Mouse (Mus musculus) MEL (cell line): Measurements from ENCODE around the gene Hoxc10.

Experiments
- CTCF ChIP-seq, 3 experiments: IDR thresholded peaks in 2 of 3; conservative IDR thresholded peaks in 1 of 3; 2 replicates each; pipeline ENCODE4 v1.5.1; 2011 to 2012; ENCODE audit warnings: low read length in 3 of 3, low read depth in 2 of 3, mild to moderate bottlenecking in 2 of 3, improper control_type of control experiment in 1 of 3, inconsistent platforms in 1 of 3, mixed read lengths in 1 of 3, moderate library complexity in 1 of 3; ENCODE audit not compliant: control insufficient read depth in 1 of 3, insufficient read depth in 1 of 3, poor library complexity in 1 of 3, severe bottlenecking in 1 of 3
- EP300 ChIP-seq, 2 experiments: IDR thresholded peaks; 2 replicates each; pipeline ENCODE4 v1.6.1; 2011; ENCODE audit warnings: improper control_type of control experiment in 2 of 2, low read length in 2 of 2, low read depth in 1 of 2, mild to moderate bottlenecking in 1 of 2
- KAT2A ChIP-seq: conservative IDR thresholded peaks from 2 replicates; pipeline ENCODE4 v1.6.1; 2012; ENCODE audit warnings: low read depth, low read length, improper control_type of control experiment, inconsistent platforms
- NELFE ChIP-seq: IDR thresholded peaks from 2 replicates; pipeline ENCODE4 v1.6.1; 2011; ENCODE audit warnings: low read depth, low read length, improper control_type of control experiment
- POLR2A ChIP-seq, 2 experiments: IDR thresholded peaks; 2 replicates each; pipeline ENCODE4 v1.6.1; 2011 to 2012; ENCODE audit warnings: low read length in 2 of 2, mild to moderate bottlenecking in 2 of 2, control low read depth in 1 of 2, improper control_type of control experiment in 1 of 2, low read depth in 1 of 2, moderate library complexity in 1 of 2; ENCODE audit not compliant: control insufficient read depth in 1 of 2, insufficient read depth in 1 of 2, poor library complexity in 1 of 2
- RCOR1 ChIP-seq: IDR thresholded peaks from 2 replicates; pipeline ENCODE4 v1.6.1; 2012; ENCODE audit warnings: low read depth, mild to moderate bottlenecking, inconsistent platforms, low read length, improper control_type of control experiment
- UBTF ChIP-seq: IDR thresholded peaks from 2 replicates; pipeline ENCODE4 v1.6.1; 2012; ENCODE audit warnings: low read depth, mild to moderate bottlenecking, inconsistent platforms, low read length, improper control_type of control experiment, moderate library complexity, borderline replicate concordance; ENCODE audit not compliant: insufficient read depth

GRCm38 (mm10) chr15:103010112-103010846 is 43.7 kb downstream of the Hoxc10 start:
- no peak for TF ChIP-seq NELFE
- TF ChIP-seq CTCF (IDR thresholded peaks at IDR 0.05 in 2 of 3, conservative IDR thresholded peaks at IDR 0.05 in 1 of 3; ENCODE audit: control insufficient read depth in 1 of 3, insufficient read depth in 1 of 3, low read depth in 2 of 3, low read length in 3 of 3, poor library complexity in 1 of 3, severe bottlenecking in 1 of 3) = no peak
- TF ChIP-seq RCOR1 = no peak
- TF ChIP-seq KAT2A = no peak
- no peak for TF ChIP-seq EP300 (IDR thresholded peaks at IDR 0.05; ENCODE audit: low read depth in 1 of 2, low read length in 2 of 2)
- no peak for TF ChIP-seq POLR2A (IDR thresholded peaks at IDR 0.05; ENCODE audit: control insufficient read depth in 1 of 2, insufficient read depth in 1 of 2, low read depth in 1 of 2, low read length in 2 of 2, poor library complexity in 1 of 2)
- TF ChIP-seq UBTF = no peak
